Mouse (Mus musculus): ENCODE data around the gene C2cd5.

GRCm38 (mm10) chr6:142967407-142967806 lies 132.5 kb downstream of the C2cd5 start:
- TF ChIP-seq CTCF (IDR thresholded peaks at IDR 0.05; ENCODE audit: low read depth, low read length) (no peak), POLR2A (IDR thresholded peaks at IDR 0.05; ENCODE audit: insufficient read depth, low read length) (no peak)

All from ES-Bruce4 (cell line).